Mouse (Mus musculus) heart, postnatal 36 days (tissue): ENCODE results near the gene Cdc42bpb. TPM values are rescaled to one million over a fixed set of nuclear protein-coding genes. Genes with fewer than 3 reads are reported as not detected.

Source experiments
- DNase-seq, 2 experiments: peaks; one replicate each; pipeline ENCODE4 v3.0.0; 2021 to 2022
- intact Hi-C: fragments of 180-260 bp; cut with DNase I; formaldehyde crosslinking; loops from one replicate; pipeline ENCODE4 v1.15.1; 2025
- total RNA-seq, 2 experiments: library from RNA; stranded (reverse); gene quantifications; 2 replicates each; pipeline ENCODE4 v1.2.3; 2021

Gene Cdc42bpb
- total RNA-seq, 2 experiments from 2014 or later: 54.6 to 62.5 TPM

DNA sequence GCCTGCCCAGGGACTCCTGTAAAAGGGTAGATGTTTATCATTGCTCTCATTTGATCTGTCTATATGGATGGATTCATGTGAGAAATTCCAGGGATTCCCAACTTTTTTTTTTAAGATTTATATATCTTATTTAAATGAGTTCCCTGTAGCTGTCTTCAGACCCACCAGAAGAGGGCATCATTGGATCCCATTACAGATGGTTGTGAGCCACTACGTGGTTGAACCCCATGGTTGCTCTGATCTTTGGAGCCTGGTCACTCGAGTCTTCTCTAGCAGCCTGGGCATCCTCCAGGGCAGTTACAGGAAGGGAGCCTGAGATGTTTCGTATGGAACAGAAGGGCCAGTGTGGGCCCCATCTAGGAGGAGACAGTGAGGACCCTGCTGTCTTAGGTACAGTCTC lies 128.4 kb downstream of the Cdc42bpb start:
- intact Hi-C loops: loop anchor here (2.0 kb wide), 1 partner anchor 160 kb away; no protein-coding TSS in a partner anchor
- no peak for DNase-seq

DNA sequence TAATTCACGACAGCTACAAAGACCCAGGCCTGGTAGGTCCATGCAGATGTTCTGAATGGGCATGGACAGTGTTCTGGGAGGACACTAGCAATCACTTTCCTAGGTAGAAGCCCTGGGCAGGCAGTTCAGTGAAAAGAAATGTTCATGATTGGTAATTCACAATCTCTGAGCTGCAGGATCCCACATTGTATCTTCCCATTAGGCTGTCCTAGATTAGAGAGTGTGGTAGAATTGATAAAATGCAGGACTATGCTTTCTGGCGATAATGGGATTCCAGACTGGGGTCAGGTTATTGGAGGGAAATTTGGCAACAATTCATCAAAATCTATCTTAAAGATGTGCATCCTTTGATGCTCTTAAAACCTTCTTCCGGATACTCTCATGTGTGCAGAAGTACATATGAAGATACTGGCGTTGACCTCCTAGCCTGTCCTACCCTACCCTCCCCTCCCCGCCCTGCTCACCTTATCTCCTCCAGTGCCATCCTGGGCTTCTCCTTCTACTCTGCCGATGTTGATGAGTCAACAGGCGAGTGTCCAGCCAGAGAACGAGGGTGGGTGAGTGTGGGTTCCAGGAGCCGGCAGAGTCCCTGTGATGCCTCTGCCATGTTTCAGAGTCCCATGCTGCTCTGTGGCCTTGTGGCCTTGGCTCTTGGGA lies 130.6 kb downstream of the Cdc42bpb start:
- intact Hi-C loops: no loop called here
- DNase-seq: no peak

DNA sequence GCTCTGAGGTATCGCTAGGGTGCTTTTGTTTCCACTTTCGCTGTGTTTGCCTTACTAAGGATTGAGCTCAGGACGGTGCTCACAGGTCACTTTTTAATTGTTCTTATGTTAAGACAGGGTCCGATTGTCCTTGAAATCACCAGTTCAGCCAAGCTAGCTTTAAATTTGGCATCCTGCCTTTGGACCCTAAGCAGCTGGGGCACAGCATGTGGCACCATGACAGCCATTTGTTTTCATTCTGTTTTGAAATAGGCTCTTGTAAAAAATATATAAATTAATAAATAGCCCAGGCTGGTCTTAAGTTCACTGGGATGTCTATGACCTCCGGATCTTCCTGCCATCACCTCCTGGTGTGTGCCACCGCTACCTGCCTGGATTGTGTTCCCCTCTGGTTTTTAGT lies 132.4 kb downstream of the Cdc42bpb start:
- intact Hi-C loops: no loop called here

DNA sequence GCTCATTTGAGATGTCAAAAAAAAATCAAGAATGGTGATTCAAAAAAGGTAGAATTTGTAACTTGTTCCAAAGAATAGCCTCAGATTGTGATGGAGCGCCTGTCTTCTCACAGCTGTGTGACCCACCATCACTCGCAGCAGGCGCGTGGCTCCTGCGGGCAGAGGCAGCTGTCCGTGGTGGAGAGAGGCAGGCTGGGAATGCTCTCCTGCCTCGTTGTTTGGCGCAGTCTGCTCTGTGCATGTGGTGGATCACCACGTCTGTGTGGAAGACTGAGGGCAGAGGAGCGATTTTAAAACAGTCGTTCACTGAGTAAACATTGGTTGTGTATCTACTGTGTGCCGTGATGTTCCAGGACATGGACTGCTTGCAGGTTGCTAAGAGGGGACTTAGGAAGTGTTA lies 133.8 kb downstream of the Cdc42bpb start:
- no peak for DNase-seq
- intact Hi-C loops: no loop called here

More for the DNA sequence above, 132.4 kb downstream of the Cdc42bpb start:
- no peak for DNase-seq

Other genes starting within 250 kb of the Cdc42bpb start
- 10 to 100 TPM; 12.0 to 12.6 TPM for gene Traf3, start 211.3 kb downstream of the Cdc42bpb start, total RNA-seq
- not detected for gene 4930595D18Rik, start 193.2 kb downstream of the Cdc42bpb start, total RNA-seq
- gene Amn, start 106.6 kb downstream of the Cdc42bpb start, total RNA-seq: not detected
- gene Lbhd2, start 29.1 kb upstream of the Cdc42bpb start, total RNA-seq: not detected
- 1 to 10 TPM; 2.9 to 3.0 TPM for gene Exoc3l4, start 39.3 kb upstream of the Cdc42bpb start, total RNA-seq
- 10 to 100 TPM; 32.7 to 38.8 TPM for gene Tnfaip2, start 64.8 kb upstream of the Cdc42bpb start, total RNA-seq
- under 1 TPM; 0.57 to 0.58 TPM for gene Gm266, start 108.1 kb upstream of the Cdc42bpb start, total RNA-seq
- gene Eif5, start 160.3 kb upstream of the Cdc42bpb start, total RNA-seq: 100 to 1,000 TPM; 130 to 152 TPM
- 10 to 100 TPM; 49.9 to 54.6 TPM for gene Mark3, start 196.8 kb upstream of the Cdc42bpb start, total RNA-seq